Mouse (Mus musculus): ENCODE measurements around the gene St6galnac3. TPM values are rescaled to one million over a fixed set of nuclear protein-coding genes. Genes with fewer than 3 reads are reported as not detected.
A peak's percentile ranks its signal among the peaks of the same experiment; 100 is the strongest.

St6galnac3 gene
- total and polyA plus RNA-seq, 3 experiments = 2.2 to 5.2 (median 4.9) TPM

DNA sequence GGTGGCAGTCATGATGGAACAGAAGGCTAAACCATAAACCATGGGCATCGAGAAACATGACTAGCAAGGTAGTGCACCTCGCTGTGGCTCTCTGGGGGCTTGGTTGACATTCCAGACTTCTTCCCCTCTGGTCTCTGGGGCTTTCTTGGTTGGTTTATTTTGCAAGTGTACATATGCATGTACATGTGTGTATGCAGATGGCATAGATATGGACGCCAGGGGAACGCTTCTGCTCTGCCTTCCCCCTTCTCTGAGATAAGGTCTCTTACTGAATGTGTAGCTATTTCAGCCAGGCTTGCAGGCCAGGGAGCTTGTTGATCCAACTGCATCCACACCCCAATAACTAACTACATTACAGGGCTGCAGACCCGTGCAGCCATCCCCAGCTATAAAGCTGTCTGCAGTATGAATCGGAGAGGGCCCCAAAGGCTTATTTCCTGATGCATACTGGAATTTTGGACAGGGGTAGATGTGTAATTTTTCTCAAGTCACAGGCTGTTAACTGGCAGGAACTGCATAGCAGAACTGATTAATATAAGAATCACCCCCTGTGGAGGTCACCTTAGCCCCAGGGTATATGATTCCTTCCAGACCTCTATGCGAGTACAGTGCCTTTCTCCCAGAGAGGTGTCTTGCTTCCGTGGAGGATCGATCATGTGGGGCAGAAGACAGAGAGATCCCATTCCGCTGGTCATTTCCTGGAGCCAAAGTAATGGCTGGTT, 53.9 kb downstream of the St6galnac3 start:
- DNase-seq = no peak
- Histone ChIP-seq H3K4me3 (no peak overlapping the region), H3K79me2 (replicated peaks; ENCODE audit: control insufficient read depth, insufficient read depth, low read length) (no peaks in the 10 kb centered on the region), H3K36me3 (ENCODE audit: control insufficient read depth, insufficient read depth, low read length) (no peaks in the 10 kb centered on the region), H3K27me3 (ENCODE audit: control insufficient read depth, insufficient read depth, low read length) (no peaks in the 10 kb centered on the region), H3K4me1 (ENCODE audit: control insufficient read depth, insufficient read depth, low read length) (peaks cover 6% of the 10 kb centered on the region), H3K9ac (ENCODE audit: low read depth, low read length) (no peak overlapping the region), H3K27ac (no peak overlapping the region)
- 88% methylated on average over 10 of the region's 10 CpGs for WGBS
- intact Hi-C loops (cut with DNase I) = no loop called here
- TF ChIP-seq CTCF (IDR thresholded peaks at IDR 0.05) (no peak), POLR2A (IDR thresholded peaks at IDR 0.05; ENCODE audit: insufficient read depth, low read depth, low read length) (no peak), EP300 (IDR thresholded peaks at IDR 0.05; ENCODE audit: insufficient read depth, low read depth, low read length) (no peak)

GRCm38 (mm10) chr3:153669737-153670435, 55.1 kb downstream of the St6galnac3 start:
- H3K9ac ChIP-seq (ENCODE audit: low read depth, low read length) = no peak overlapping the region
- peaks cover 6% of the 10 kb centered on the region for H3K4me1 ChIP-seq (ENCODE audit: control insufficient read depth, insufficient read depth, low read length)
- TF ChIP-seq POLR2A (IDR thresholded peaks at IDR 0.05; ENCODE audit: insufficient read depth, low read depth, low read length) = no peak
- TF ChIP-seq CTCF (IDR thresholded peaks at IDR 0.05) = no peak
- TF ChIP-seq EP300 (IDR thresholded peaks at IDR 0.05; ENCODE audit: insufficient read depth, low read depth, low read length) = no peak
- WGBS = 89% methylated on average over 13 of the region's 13 CpGs
- no peak for DNase-seq
- H3K36me3 ChIP-seq (ENCODE audit: control insufficient read depth, insufficient read depth, low read length) = no peaks in the 10 kb centered on the region
- H3K79me2 ChIP-seq (replicated peaks; ENCODE audit: control insufficient read depth, insufficient read depth, low read length) = no peaks in the 10 kb centered on the region
- no peaks in the 10 kb centered on the region for H3K27me3 ChIP-seq (ENCODE audit: control insufficient read depth, insufficient read depth, low read length)
- H3K4me3 ChIP-seq = no peak overlapping the region
- H3K27ac ChIP-seq = no peak overlapping the region
- intact Hi-C loops (cut with DNase I) = no loop called here

DNA sequence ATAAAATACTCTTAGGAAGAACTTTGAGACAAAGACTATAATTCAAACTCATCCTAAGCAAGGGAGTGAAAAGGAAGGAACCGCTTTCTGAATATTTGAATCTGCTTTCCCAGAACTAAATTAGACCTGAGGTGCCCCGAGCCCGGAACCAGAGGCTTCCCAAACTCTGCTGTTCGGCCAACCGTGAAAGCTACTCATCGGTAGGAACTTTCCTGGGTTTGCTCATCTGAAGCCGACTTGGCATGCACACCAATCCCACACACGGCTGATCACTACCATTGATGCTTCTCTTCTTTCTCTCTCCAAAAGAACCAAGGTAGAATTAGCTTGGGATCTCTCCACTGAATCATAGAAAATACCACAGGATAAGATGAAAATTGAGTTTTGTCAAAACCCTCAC, 55.6 kb downstream of the St6galnac3 start:
- no peaks in the 10 kb centered on the region for H3K27me3 ChIP-seq (ENCODE audit: control insufficient read depth, insufficient read depth, low read length)
- no peak for DNase-seq
- 71% methylated on average over 8 of the region's 8 CpGs for WGBS
- H3K4me3 ChIP-seq = no peak overlapping the region
- no peaks in the 10 kb centered on the region for H3K36me3 ChIP-seq (ENCODE audit: control insufficient read depth, insufficient read depth, low read length)
- no peak overlapping the region for H3K27ac ChIP-seq
- TF ChIP-seq EP300 (IDR thresholded peaks at IDR 0.05; ENCODE audit: insufficient read depth, low read depth, low read length) = no peak
- TF ChIP-seq CTCF (IDR thresholded peaks at IDR 0.05) = no peak
- TF ChIP-seq POLR2A (IDR thresholded peaks at IDR 0.05; ENCODE audit: insufficient read depth, low read depth, low read length) = no peak
- intact Hi-C loops (cut with DNase I) = no loop called here
- no peak overlapping the region for H3K9ac ChIP-seq (ENCODE audit: low read depth, low read length)
- H3K4me1 ChIP-seq (ENCODE audit: control insufficient read depth, insufficient read depth, low read length) = peaks cover 7% of the 10 kb centered on the region
- no peaks in the 10 kb centered on the region for H3K79me2 ChIP-seq (replicated peaks; ENCODE audit: control insufficient read depth, insufficient read depth, low read length)

DNA sequence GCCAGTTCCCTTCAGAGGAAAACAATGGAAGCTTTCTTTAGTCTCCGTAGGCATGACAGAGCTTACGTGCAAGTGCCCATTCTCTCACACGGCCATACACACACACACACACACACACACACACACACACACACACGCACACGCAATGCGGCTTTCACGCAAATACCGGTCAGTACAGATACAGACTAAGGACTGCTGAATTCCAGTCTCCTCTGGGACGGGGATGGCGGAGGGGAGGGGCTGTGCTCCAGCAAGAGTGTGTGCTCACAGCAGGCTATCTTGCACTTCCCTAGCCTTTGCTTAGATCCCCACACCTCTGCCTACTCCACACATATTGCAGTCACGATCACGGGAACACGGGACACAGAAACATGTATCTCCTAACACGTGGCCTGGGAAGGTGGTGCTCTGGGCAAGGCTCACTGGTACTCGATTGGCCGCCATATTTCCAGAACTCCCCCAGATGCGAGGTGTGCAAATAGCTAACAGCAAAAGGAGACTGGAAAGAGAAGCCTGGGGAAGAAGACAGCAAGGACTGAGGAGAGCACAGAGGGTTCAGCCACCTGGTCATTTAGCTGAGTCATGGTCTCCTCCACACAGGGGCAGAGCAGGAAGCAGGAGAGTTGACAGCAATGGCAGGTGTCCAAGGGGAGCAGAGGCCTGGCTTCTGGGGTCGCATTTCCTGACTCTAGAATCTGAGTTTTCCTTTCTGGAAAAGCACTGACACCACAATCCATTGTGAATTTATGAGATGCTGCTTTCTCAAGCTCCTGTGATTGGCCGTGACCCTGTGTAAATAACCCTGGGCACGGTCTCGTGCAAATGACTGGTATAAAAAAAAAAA, 56.3 kb downstream of the St6galnac3 start:
- intact Hi-C loops (cut with DNase I) = no loop called here
- H3K79me2 ChIP-seq (replicated peaks; ENCODE audit: control insufficient read depth, insufficient read depth, low read length) = no peaks in the 10 kb centered on the region
- H3K27ac ChIP-seq = no peak overlapping the region
- no peak overlapping the region for H3K9ac ChIP-seq (ENCODE audit: low read depth, low read length)
- TF ChIP-seq EP300 (IDR thresholded peaks at IDR 0.05; ENCODE audit: insufficient read depth, low read depth, low read length) (no peak), POLR2A (IDR thresholded peaks at IDR 0.05; ENCODE audit: insufficient read depth, low read depth, low read length) (no peak), CTCF (IDR thresholded peaks at IDR 0.05) (no peak)
- H3K36me3 ChIP-seq (ENCODE audit: control insufficient read depth, insufficient read depth, low read length) = no peaks in the 10 kb centered on the region
- DNase-seq = peak in 1 of 2 experiments; percentile 13
- no peak overlapping the region for H3K4me3 ChIP-seq
- peaks cover 7% of the 10 kb centered on the region for H3K4me1 ChIP-seq (ENCODE audit: control insufficient read depth, insufficient read depth, low read length)
- 61% methylated on average over 21 of the region's 21 CpGs for WGBS
- no peaks in the 10 kb centered on the region for H3K27me3 ChIP-seq (ENCODE audit: control insufficient read depth, insufficient read depth, low read length)

GRCm38 (mm10) chr3:153664696-153665095, 60.3 kb downstream of the St6galnac3 start:
- H3K4me1 ChIP-seq (ENCODE audit: control insufficient read depth, insufficient read depth, low read length) = peaks cover 7% of the 10 kb centered on the region
- intact Hi-C loops (cut with DNase I) = no loop called here
- H3K4me3 ChIP-seq = no peak overlapping the region
- no peak overlapping the region for H3K27ac ChIP-seq
- H3K27me3 ChIP-seq (ENCODE audit: control insufficient read depth, insufficient read depth, low read length) = no peaks in the 10 kb centered on the region
- no peaks in the 10 kb centered on the region for H3K36me3 ChIP-seq (ENCODE audit: control insufficient read depth, insufficient read depth, low read length)
- DNase-seq = no peak
- 88% methylated on average over 5 of the region's 5 CpGs for WGBS
- TF ChIP-seq POLR2A (IDR thresholded peaks at IDR 0.05; ENCODE audit: insufficient read depth, low read depth, low read length) = no peak
- no peak for TF ChIP-seq EP300 (IDR thresholded peaks at IDR 0.05; ENCODE audit: insufficient read depth, low read depth, low read length)
- no peak overlapping the region for H3K9ac ChIP-seq (ENCODE audit: low read depth, low read length)
- H3K79me2 ChIP-seq (replicated peaks; ENCODE audit: control insufficient read depth, insufficient read depth, low read length) = no peaks in the 10 kb centered on the region
